Mouse (Mus musculus) E14TG2a.4 (cell line): ENCODE measurements around the gene Trp53rkb.

Experiments
- H3K27me3 ChIP-seq: 2 replicates; pipeline ENCODE4 v1.6.1; 2014; ENCODE audit warnings: low read length, control low read depth; ENCODE audit not compliant: insufficient read depth
- H3K36me3 ChIP-seq: 2 replicates; pipeline ENCODE4 v1.6.1; 2014; ENCODE audit warnings: low read length, control low read depth; ENCODE audit not compliant: insufficient read depth
- H3K4me1 ChIP-seq: replicated peaks from 2 replicates; pipeline ENCODE4 v1.6.1; 2014; ENCODE audit warnings: low read depth, low read length, control low read depth
- H3K4me3 ChIP-seq: replicated peaks from 2 replicates; pipeline ENCODE4 v1.5.1; 2014; ENCODE audit warnings: mild to moderate bottlenecking, low read length
- H3K9me3 ChIP-seq: 2 replicates; pipeline ENCODE4 v1.6.1; 2014; ENCODE audit warnings: low read length, control low read depth
- CTCF ChIP-seq: conservative IDR thresholded peaks from 2 replicates; pipeline ENCODE4 v1.5.1; 2014; ENCODE audit warnings: low read length
- NANOG ChIP-seq: IDR thresholded peaks from 2 replicates; pipeline ENCODE4 v1.6.1; 2014; ENCODE audit warnings: borderline replicate concordance, low read length, mixed read lengths
- POU5F1 ChIP-seq: IDR thresholded peaks from 2 replicates; pipeline ENCODE4 v1.6.1; 2014; ENCODE audit warnings: low read length, borderline replicate concordance

The Trp53rkb gene

GRCm38 (mm10) chr2:166764051-166764450, 28.3 kb upstream of the Trp53rkb start:
- Histone ChIP-seq H3K36me3 (no peaks in the 10 kb centered on the region), H3K4me3 (no peak overlapping the region), H3K9me3 (peaks cover 6% of the 10 kb centered on the region; the same call in 1 of the 2 replicates), H3K4me1 (peaks cover 7% of the 10 kb centered on the region), H3K27me3 (peaks cover 3% of the 10 kb centered on the region; the same call in 1 of the 2 replicates)
- TF ChIP-seq NANOG (no peak), CTCF (no peak), POU5F1 (no peak)

- Histone ChIP-seq H3K4me1 (peaks cover 7% of the 10 kb centered on the region), H3K4me3 (no peak overlapping the region), H3K36me3 (no peaks in the 10 kb centered on the region), H3K9me3 (no peaks in the 10 kb centered on the region), H3K27me3 (peaks cover 3% of the 10 kb centered on the region; the same call in 1 of the 2 replicates)
- TF ChIP-seq POU5F1 (no peak), NANOG (no peak), CTCF (no peak)
Observed at GRCm38 (mm10) chr2:166767591-166767990, 24.7 kb upstream of the Trp53rkb start.

- no peak for TF ChIP-seq CTCF
- no peak for TF ChIP-seq NANOG
- no peak for TF ChIP-seq POU5F1
- no peaks in the 10 kb centered on the region for H3K36me3 ChIP-seq
- peaks cover 12% of the 10 kb centered on the region for H3K4me1 ChIP-seq
- no peak overlapping the region for H3K4me3 ChIP-seq
- no peaks in the 10 kb centered on the region for H3K9me3 ChIP-seq
- H3K27me3 ChIP-seq: peaks cover 8% of the 10 kb centered on the region
Observed at GRCm38 (mm10) chr2:166771396-166771795, 20.9 kb upstream of the Trp53rkb start.

GRCm38 (mm10) chr2:166773587-166773986, 18.7 kb upstream of the Trp53rkb start:
- H3K27me3 ChIP-seq: peaks cover 8% of the 10 kb centered on the region
- no peaks in the 10 kb centered on the region for H3K36me3 ChIP-seq
- no peak overlapping the region for H3K4me3 ChIP-seq
- TF ChIP-seq POU5F1: no peak
- TF ChIP-seq NANOG: no peak
- no peak for TF ChIP-seq CTCF
- no peaks in the 10 kb centered on the region for H3K9me3 ChIP-seq
- H3K4me1 ChIP-seq: peaks cover 9% of the 10 kb centered on the region

- Histone ChIP-seq H3K9me3 (no peaks in the 10 kb centered on the region), H3K36me3 (no peaks in the 10 kb centered on the region), H3K4me3 (no peak overlapping the region), H3K27me3 (peaks cover 8% of the 10 kb centered on the region), H3K4me1 (peaks cover 9% of the 10 kb centered on the region)
- TF ChIP-seq POU5F1 (no peak), CTCF (no peak), NANOG (no peak)
Observed at GRCm38 (mm10) chr2:166774275-166774674, 18.1 kb upstream of the Trp53rkb start.

GRCm38 (mm10) chr2:166775357-166775893, 16.9 kb upstream of the Trp53rkb start:
- Histone ChIP-seq H3K9me3 (no peaks in the 10 kb centered on the region), H3K4me1 (peaks cover 17% of the 10 kb centered on the region), H3K27me3 (peaks cover 8% of the 10 kb centered on the region), H3K4me3 (no peak overlapping the region), H3K36me3 (no peaks in the 10 kb centered on the region)
- TF ChIP-seq NANOG (no peak), POU5F1 (no peak), CTCF (no peak)

GRCm38 (mm10) chr2:166776272-166776671, 16.1 kb upstream of the Trp53rkb start:
- TF ChIP-seq CTCF (peak; percentile 73), POU5F1 (no peak), NANOG (no peak)
- no peaks in the 10 kb centered on the region for H3K9me3 ChIP-seq

GRCm38 (mm10) chr2:166779956-166780355, 12.4 kb upstream of the Trp53rkb start:
- Histone ChIP-seq H3K9me3 (no peaks in the 10 kb centered on the region), H3K27me3 (no peaks in the 10 kb centered on the region), H3K4me3 (no peak overlapping the region), H3K36me3 (no peaks in the 10 kb centered on the region), H3K4me1 (peaks cover 26% of the 10 kb centered on the region)
- TF ChIP-seq NANOG (no peak), POU5F1 (no peak), CTCF (no peak)

More at GRCm38 (mm10) chr2:166776272-166776671, 16.1 kb upstream of the Trp53rkb start:
- Histone ChIP-seq H3K27me3 (peaks cover 8% of the 10 kb centered on the region), H3K4me1 (peaks cover 24% of the 10 kb centered on the region), H3K36me3 (no peaks in the 10 kb centered on the region), H3K4me3 (no peak overlapping the region)
